Mouse (Mus musculus): ENCODE results near the gene Agap2. TPM values are rescaled to one million over a fixed set of nuclear protein-coding genes. Genes with fewer than 3 reads are reported as not detected.
A peak's percentile ranks its signal among the peaks of the same experiment; 100 is the strongest.
"Not testable (repeated sequence)": the region's sequence is repeated elsewhere in the genome, so short reads cannot be mapped to it uniquely, and the experiment has no call there.

The Agap2 gene
- total RNA-seq, 2 experiments from 2014 or later: 807 to 841 TPM

DNA sequence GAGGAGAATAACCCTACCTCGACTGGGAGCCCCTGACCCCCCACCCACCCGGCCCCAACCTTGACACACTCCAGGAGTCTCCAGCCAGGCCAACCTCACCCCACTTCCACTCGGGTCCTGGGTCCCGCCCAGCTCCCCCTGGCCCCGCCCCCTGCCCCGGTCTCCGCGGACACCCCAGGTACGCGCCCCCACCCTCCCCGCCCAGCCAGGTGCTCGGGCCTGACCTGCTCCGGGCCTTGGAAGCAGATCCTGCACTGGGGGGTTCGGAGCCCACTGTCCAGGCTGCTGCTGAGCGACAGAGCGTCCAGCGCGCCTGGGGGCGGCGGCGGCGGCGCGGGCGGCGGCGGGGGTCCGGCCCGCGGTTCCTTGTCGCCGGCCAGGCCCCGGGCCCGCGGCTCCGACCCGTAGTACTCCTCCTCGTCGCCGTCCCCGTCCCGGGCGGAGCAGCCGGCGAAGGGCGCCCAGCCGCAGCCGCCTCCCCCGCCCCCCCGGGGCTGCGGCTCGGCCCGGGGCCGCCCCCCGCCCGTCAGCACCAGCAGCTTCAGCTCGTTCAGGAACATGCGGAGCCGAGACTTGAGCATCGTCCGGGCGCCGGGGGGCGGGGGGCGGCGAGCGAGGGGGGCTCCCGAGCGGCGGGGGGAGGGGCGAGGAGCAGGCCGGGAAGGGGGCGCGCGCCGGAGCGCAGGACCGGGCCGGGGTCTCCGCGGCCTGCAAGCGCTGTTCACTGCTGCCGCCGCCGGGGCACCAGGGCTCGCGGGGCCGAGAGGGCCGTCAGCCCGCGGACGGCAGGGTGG, 15.7 kb upstream of the Agap2 start:
- no peak for DNase-seq (ENCODE audit: low spot score in 2 of 2)

DNA sequence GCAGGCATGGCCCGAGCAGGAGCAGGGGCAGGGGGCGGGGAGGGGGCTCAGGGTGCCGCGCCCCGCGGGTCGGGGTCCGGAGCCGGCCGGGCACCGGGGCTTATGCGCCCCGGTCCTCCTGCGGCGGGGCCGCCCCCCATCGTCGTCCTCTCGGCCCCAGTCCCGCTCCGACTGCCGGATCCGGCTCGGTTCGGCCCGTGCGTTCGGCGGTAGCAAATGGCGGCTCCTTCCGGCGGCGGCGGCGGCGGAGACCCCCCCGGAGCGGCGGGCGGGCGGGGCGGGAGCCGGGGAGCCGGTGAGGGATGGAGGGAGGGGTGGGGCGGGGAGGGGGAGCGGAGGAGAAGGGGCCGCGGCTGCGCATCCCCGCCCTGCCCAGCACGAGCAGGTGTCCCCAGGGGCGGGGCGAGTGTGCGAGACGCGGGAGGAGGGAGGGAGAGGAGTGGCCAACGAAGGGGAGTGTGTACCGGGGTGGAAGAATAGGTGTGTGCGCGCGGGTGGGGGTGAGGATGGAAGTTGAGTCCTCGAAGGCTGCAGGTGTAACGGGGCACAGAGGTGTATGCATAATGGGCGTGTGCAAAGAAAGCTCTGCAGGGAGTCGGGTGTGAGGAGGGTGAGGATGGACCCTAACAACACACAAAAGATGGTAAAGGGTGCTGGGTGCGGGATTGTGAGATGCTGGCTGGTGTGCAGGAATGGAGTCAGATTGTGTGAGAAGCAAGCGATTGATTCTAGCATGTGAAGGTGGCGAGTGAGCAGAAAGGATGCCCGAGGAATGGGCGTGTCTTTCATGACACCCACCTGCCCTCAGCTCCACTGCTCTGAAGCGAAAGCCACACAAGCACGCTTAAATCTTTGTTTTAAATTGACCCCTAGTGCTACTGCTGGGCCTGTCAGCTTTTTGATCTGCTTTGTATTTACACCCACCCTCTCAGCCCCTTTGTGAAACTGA, 14.8 kb upstream of the Agap2 start, which contains the start of gene March9:
March9 (minus strand) TSS at position 217 of the 949 bp plus-strand sequence.
- peak in 1 of 2 experiments; percentile 75 for DNase-seq (ENCODE audit: low spot score in 2 of 2)

DNA sequence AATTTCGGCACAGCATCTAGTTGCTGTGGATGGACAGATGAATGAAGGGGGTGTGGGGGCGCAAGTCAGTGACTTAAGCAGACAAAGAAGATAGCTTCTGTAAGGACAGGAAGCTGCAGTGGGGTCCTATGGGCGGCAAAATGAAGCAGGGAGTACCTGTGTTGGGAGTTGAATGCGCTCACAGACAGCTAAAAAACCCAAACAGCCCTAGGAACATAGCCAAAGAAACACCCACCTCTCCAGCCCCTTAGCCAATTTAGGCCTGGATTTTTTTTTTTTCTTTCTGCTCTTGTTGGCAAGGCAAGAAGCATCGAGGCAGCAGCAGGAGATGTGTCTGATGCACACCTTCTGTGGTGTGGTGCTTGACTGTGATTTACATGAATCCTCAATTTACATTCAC, 14.0 kb upstream of the Agap2 start:
- no peak for DNase-seq (ENCODE audit: low spot score in 2 of 2)

DNA sequence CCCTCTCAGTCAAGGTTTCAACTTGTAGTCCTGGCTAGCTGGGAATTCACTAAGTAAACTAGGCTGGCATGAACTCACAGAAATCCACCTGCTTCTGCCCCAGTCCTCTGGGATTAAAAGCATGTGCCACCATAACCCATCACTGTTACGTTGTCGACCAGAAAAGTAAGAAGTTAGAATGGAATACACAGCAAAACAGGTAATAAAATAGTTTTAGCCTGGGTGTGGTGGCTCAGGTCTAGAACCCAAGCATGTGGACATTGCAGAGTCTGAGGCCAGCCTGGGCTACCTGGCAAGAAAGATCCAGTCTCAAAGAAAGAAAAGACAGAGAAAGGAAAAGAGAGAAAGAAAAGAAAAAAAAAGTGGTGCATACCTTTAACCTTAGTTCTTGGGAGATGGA, 13.6 kb upstream of the Agap2 start:
- no peak for DNase-seq (ENCODE audit: low spot score in 2 of 2)

DNA sequence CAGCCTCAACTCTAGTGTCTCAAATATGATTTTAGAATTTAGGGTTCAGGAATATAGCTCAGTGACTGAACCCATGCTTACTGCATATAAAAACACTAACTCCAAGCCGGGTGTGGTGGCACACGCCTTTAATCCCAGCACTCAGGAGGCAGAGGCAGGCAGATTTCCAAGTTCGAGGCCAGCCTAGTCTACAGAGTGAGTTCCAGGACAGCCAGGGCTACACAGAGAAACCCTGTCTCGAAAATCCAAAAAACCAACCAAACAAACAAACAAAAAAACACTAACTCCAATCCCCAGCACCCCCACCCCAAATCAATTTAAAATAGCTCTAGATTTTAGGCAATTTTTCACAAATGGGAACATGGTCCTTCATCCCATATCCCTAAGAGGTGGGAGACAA, 13.0 kb upstream of the Agap2 start:
- DNase-seq (ENCODE audit: low spot score in 2 of 2): not testable (repeated sequence)

DNA sequence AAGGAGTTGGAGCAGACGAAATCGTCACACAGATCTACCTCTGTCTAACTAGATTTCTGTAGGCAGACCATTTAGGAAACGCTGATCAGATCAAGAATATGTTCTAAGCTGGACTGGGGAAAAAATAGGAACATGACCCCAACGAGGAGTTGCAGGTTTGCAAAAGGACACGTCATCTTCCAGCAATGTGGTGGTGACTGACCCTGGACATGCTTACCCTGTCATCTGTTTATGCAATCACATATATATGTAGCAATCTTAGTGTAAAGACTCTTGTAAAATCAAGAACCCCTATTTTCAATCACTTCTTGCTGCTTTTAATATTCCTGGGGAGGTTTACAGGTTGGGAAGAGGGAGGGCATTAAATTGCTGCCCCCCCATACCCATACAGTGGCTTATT, 12.6 kb upstream of the Agap2 start:
- DNase-seq (ENCODE audit: low spot score in 2 of 2): no peak

DNA sequence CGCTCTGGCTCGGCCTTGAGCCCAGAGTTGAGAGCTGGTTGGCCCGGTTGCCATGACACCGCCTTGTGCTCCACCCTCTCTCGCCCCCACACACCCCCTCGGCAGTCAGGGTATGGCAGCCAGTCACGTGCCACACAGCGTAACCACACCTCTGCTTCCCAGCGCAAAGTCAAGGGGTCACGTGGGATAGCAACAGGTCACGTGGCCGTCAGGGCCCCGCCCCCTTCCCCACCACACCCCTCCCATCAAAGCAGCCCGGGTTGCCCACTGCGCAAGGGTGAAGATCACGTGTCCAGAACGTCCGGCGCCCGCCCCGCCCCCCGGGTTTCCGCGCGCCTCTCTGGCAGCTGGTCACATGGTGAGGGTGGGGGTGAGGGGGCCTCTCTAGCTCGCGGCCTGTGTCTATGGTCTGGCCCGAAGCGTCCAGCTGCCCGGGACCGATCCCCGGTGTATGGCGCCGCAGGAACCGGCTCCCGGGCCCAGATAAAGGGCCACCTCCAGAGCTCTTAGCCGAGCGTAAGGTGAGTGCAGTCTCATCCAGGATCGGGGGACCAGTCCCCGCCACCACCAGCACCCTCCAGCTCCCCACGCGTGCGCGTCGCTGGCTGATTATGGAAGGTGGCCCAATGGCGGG, 11.7 kb upstream of the Agap2 start, which contains the start of gene Cdk4:
Cdk4 (plus strand) TSS at position 296 of the 634 bp plus-strand sequence.
- DNase-seq (ENCODE audit: low spot score in 2 of 2): peak; percentile 97 to 99

DNA sequence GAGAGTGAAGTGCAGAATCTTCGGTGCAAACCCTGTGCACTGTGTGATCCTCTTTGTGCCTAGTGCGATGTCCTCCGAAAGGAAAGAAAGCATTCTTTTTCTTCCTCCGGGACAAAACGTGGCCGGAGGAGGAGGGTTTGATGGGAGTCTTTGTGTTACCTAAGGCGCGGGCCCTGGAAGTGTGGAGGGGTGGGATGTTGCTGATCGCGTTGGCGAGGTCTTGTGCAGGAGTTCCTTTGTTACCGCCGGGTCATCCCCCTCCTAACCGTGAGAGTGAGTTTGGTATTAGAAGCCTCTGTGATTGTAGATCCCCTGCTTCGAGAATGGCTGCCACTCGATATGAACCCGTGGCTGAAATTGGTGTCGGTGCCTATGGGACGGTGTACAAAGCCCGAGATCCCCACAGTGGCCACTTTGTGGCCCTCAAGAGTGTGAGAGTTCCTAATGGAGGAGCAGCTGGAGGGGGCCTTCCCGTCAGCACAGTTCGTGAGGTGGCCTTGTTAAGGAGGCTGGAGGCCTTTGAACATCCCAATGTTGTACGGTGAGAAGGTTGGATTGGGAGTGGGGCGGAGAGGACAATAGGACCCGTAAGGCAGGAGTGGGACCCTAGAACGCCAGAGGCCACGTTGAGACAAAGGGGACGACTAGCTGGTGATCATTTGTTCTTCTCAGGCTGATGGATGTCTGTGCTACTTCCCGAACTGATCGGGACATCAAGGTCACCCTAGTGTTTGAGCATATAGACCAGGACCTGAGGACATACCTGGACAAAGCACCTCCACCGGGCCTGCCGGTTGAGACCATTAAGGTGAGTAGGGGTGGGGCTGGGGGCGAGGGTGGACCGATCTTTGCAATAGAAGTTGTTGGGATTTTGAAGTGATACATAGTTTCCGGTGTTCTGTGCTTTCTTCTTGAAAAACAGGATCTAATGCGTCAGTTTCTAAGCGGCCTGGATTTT, 10.9 kb upstream of the Agap2 start:
- DNase-seq (ENCODE audit: low spot score in 2 of 2): no peak

DNA sequence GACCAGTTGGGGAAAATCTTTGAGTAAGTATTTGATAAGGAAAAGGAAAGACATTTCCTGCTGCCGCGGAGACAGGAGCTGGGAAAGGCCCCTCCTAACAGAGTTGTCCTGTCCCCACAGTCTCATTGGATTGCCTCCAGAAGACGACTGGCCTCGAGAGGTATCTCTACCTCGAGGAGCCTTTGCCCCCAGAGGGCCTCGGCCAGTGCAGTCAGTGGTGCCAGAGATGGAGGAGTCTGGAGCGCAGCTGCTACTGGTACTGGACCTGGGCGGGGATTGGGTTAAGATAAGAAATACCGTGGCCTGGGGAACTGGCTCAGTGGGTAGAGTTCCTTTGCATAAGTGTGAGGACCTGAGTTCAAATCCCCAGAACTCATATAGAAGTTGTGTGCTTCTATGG, 9.1 kb upstream of the Agap2 start:
- DNase-seq (ENCODE audit: low spot score in 2 of 2): no peak

DNA sequence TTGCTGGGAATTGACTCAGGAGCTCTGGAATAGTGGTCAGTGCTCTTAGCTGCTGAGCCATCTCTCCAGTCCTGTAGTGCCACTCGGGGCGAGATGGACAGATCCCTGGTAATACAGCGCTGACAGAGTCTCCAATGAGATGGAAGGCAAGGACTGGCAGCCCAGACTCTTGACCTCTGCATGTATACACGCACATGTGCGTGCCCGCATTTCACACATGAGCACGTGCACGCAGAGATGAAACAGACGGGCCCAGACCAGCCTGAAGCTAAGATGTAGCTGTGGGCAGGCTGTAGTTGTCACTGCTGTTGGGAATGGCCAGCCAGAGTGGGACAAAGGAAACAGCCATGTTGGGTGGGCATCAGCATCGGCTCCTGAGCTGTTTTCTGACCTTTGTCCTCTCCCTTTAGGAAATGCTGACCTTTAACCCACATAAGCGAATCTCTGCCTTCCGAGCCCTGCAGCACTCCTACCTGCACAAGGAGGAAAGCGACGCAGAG, 8.5 kb upstream of the Agap2 start:
- no peak for DNase-seq (ENCODE audit: low spot score in 2 of 2)

DNA sequence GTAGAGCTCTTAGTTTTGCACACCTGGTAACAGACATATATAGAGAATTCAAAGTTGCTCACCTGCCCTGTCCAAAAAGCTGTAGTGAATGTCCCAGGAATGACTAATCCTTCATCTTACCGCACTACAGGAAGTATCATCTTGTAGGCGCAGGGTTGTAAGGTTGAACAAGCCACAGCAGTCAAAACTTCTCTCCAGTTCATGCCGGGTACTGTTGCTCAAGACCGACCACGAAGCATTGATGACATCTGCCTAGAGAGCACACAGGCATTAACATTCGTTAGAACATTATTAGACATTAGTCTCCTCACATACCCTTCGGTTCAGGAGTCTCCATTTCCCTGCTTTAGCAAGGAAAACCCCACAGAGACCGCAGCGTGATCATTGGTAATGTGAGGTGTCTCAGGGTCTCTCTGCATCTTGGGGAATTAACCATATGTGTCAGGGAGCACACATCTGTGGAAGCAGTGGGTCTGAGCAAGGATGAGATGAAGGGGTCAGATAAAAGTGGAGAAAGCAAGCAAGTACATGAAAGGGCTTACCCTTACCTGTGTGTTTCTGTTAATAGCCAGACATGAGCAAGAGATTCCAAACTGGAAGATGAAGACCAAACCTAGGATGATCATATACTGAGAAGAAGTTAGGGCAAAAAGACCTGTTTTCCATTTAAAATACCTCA, 6.6 kb upstream of the Agap2 start:
- DNase-seq (ENCODE audit: low spot score in 2 of 2): no peak

DNA sequence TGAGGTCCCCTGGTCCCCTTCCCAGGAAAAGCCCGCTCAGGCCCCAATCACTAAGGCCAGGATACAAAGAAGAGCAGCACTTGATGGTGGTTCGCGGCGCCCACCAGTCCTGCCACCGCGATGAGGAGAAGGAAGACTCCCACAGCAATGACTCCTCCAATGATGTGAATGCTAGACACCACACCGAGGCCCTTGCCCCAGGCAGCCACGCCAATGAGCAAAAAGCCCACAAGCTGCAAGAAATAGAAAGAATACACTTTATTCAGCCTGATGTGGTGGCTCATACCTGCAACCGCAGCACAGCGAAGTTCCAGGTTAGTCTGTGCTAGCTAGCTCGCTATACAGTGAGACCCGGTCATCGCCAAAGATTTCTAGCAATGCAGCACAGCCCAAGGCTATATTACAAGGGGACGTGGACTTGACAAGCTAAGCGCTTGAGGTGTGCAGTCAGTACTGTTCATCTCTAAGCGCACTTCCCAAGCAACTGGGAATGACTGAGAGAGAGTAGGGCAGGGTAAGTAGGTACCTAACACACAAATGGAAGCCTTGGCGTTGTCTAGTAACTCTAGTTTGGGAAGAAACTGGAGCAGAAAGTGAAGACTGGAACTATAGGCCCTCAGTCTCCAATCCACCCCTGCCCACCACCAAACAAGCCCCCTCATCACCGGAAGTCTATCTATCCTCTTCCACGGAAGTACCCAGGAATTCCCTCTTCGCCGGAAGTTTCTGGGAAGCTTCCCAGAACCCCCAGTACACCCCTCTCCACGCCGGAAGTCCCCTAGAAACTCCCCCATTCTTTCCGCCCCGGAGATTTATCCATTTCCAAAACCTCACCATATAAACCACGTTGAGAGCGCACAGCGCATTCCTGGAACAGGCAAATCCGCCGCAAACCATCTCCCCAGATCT, 5.5 kb upstream of the Agap2 start:
- no peak for DNase-seq (ENCODE audit: low spot score in 2 of 2)

DNA sequence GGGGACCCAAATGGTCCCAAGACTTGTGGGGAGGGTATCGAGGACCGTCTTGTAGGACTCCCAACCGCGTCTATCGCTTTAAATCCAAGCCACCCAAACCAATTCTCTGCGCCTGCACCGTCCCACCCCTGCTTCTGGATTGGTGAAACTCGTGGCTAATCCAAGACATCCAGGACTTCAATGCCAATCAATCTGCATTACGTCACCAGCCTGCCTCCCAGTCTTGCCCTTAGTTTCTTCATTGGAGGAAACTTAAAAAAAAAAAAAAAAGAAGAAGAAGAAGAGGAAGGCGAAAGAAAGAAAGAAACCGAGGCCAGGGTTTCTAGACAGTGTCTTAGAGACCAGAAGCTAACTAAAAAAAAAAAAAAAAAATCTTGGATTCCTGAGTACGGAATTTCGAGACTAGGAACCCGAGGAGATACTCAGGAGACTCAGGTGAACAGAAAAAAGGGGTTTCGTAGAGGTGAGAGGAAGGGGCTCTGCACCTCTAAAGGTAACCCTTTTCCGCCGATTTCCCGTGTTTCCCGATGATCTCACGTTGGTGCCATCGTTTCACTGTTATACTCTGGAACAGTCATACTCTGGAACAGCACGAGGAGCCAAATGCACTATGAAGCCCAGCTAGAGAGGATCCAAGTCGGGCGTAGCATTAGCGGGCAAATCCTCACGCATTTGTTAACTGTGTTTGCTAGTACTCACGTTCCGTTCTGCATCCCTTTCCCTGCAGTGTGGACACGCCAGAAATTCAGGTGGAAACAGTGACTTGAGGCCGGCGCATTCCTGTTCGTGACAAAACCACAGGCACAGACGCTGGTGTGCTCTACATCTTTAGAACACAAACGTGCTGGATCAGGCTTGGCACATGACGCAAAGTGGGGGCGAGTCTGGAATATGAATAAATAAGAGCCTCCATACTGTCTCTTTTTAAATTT, 4.6 kb upstream of the Agap2 start, which contains the start of gene Tspan31:
Tspan31 (minus strand) TSS at position 75 of the 932 bp plus-strand sequence.
- peak; percentile 91 to 97 for DNase-seq (ENCODE audit: low spot score in 2 of 2)

DNA sequence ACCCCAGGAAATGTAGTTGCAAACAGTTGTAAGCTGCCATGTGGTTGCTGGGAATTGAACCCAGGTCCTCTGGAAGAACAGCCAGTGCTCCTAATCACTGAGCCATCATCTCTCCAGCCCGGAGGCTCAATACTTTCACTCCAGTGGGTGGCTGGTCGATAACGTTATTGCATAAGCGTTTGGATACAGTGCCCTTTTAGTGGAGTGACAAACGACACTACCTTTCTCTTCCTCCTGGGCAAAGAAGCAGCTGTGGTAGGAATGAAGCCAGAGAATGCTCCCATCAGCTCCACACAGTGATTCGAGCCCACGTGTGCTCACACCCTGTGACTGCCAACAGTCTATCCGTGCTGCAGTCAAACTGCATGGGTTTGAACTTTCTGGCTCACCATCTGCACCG, 3.9 kb upstream of the Agap2 start:
- no peak for DNase-seq (ENCODE audit: low spot score in 2 of 2)

DNA sequence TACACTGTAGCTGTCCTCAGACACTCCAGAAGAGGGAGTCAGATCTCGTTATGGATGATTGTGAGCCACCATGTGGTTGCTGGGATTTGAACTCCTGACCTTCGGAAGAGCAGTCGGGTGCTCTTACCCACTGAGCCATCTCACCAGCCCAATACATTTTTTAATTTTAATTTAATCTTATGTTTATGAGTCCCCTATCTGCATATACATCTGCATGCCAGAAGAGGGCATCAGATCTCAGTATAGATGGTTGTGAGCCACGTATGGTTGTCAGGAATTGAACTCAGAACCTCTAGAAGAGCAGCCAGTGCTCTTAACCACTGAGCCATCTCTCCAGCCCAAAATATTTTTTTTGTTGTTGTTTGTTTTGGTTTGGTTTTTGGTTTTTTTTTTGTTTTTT, 2.8 kb upstream of the Agap2 start:
- not testable (repeated sequence) for DNase-seq (ENCODE audit: low spot score in 2 of 2)

DNA sequence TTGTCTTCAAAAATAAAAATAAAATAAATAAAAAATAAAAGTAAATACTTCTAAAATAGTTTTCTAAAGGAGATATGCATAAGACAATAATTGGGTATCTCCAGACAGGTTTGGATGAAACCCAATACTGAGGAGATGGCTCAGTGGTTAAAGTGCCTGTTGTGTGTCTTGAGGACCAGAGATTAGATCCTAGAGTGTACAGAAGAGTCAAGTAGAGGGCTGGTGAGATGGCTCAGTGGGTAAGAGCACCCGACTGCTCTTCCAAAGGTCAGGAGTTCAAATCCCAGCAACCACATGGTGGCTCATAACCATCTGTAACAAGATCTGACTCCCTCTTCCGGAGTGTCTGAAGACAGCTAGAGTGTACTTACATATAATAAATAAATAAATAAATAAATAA, 2.1 kb upstream of the Agap2 start:
- DNase-seq (ENCODE audit: low spot score in 2 of 2): not testable (repeated sequence)

DNA sequence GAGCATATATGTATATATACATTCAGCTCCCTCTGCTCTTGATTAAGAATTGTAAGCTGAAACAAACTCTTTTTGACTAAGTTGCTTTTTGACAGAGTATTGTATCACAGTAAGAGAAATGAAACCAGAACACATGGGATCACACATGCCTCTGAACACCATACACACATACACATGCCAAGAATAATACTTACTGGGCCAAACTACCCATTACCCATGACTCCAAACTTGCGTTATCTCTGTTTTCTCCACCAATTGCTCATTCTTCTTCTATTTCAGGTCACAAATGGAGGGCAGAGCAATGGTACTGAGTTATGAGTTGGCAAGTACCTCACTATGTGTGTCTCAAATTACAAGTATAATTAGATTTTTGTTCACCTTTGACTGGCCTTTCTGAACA, 1.1 kb upstream of the Agap2 start:
- no peak for DNase-seq (ENCODE audit: low spot score in 2 of 2)
